Mouse (Mus musculus) ES-E14 (cell line): ENCODE results near the gene Fyn. TPM values are rescaled to one million over a fixed set of nuclear protein-coding genes. Genes with fewer than 3 reads are reported as not detected.

Experiments used
- DNase-seq: peaks from one replicate; pipeline ENCODE4 v3.0.0-alpha.2; 2013; ENCODE audit warnings: low read depth, low spot score
- H3K27ac ChIP-seq: 2 replicates; pipeline ENCODE4 v1.5.1; 2012; ENCODE audit warnings: low read depth, mild to moderate bottlenecking, low read length, moderate library complexity, mixed read lengths; ENCODE audit not compliant: poor library complexity, insufficient read depth, severe bottlenecking
- H3K36me3 ChIP-seq: 2 replicates; pipeline ENCODE4 v1.6.1; 2012; ENCODE audit warnings: mild to moderate bottlenecking, low read length, moderate library complexity, mixed read lengths; ENCODE audit not compliant: control insufficient read depth, poor library complexity, insufficient read depth, severe bottlenecking
- H3K4me1 ChIP-seq, 2 experiments: fragments of 150-350 bp in 1 of 2; sonication (generic) in 1 of 2; 2 replicates each; pipeline ENCODE4 v1.6.1; 2012; ENCODE audit warnings: low read length in 2 of 2, mild to moderate bottlenecking in 1 of 2, mixed read lengths in 1 of 2; ENCODE audit not compliant: control insufficient read depth in 2 of 2, insufficient read depth in 2 of 2, poor library complexity in 1 of 2
- H3K4me3 ChIP-seq, 2 experiments: fragments of 150-350 bp in 1 of 2; sonication (generic) in 1 of 2; 2 replicates each; pipeline ENCODE4 v1.5.1; 2012; ENCODE audit warnings: low read length in 2 of 2, low read depth in 1 of 2, mild to moderate bottlenecking in 1 of 2, mixed read lengths in 1 of 2; ENCODE audit not compliant: insufficient read depth in 1 of 2, poor library complexity in 1 of 2, severe bottlenecking in 1 of 2
- H3K9ac ChIP-seq: 2 replicates; pipeline ENCODE4 v1.6.1; 2012; ENCODE audit warnings: low read depth, mild to moderate bottlenecking, low read length, mixed read lengths; ENCODE audit not compliant: poor library complexity, insufficient read depth, severe bottlenecking
- H3K9me3 ChIP-seq: fragments of 150-350 bp; sonication (generic); 2 replicates; pipeline ENCODE4 v1.6.1; 2012; ENCODE audit warnings: low read depth, mild to moderate bottlenecking, low read length; ENCODE audit not compliant: control insufficient read depth, insufficient read depth
- CHD2 ChIP-seq: IDR thresholded peaks from 2 replicates; pipeline ENCODE4 v1.6.1; 2014; ENCODE audit warnings: mild to moderate bottlenecking, low read depth, low read length, inconsistent platforms
- HCFC1 ChIP-seq: IDR thresholded peaks from 2 replicates; pipeline ENCODE4 v1.6.1; 2012; ENCODE audit warnings: low read length, inconsistent platforms, borderline replicate concordance; ENCODE audit not compliant: insufficient read depth
- MAFK ChIP-seq: IDR thresholded peaks from 2 replicates; pipeline ENCODE4 v1.6.1; 2014; ENCODE audit warnings: mild to moderate bottlenecking, low read depth, low read length, inconsistent platforms; ENCODE audit not compliant: insufficient read depth
- ZC3H11A ChIP-seq: IDR thresholded peaks from 2 replicates; pipeline ENCODE4 v1.6.1; 2012; ENCODE audit warnings: low read depth, mild to moderate bottlenecking, inconsistent platforms, low read length, borderline replicate concordance
- ZNF384 ChIP-seq: IDR thresholded peaks from 2 replicates; pipeline ENCODE4 v1.6.1; 2012; ENCODE audit warnings: low read depth, low read length, inconsistent platforms
- in situ Hi-C, 2 experiments: fragments of 600-800 bp; cut with MboI; formaldehyde crosslinking; loops; one replicate each; pipeline ENCODE4 v1.15.1; 2025; ENCODE audit warnings: low sequenced_read_pairs in 2 of 2, inconsistent platforms in 1 of 2; ENCODE audit not compliant: unreplicated experiment in 2 of 2
- total RNA-seq: library from RNA; depleted of rRNA; stranded (reverse); fragments of 300-350 nt; gene quantifications from 2 replicates; pipeline ENCODE4 v1.2.3, GENCODE M21; 2012

Gene Fyn
- total RNA-seq, 1 experiment, result 14.6 TPM

DNA sequence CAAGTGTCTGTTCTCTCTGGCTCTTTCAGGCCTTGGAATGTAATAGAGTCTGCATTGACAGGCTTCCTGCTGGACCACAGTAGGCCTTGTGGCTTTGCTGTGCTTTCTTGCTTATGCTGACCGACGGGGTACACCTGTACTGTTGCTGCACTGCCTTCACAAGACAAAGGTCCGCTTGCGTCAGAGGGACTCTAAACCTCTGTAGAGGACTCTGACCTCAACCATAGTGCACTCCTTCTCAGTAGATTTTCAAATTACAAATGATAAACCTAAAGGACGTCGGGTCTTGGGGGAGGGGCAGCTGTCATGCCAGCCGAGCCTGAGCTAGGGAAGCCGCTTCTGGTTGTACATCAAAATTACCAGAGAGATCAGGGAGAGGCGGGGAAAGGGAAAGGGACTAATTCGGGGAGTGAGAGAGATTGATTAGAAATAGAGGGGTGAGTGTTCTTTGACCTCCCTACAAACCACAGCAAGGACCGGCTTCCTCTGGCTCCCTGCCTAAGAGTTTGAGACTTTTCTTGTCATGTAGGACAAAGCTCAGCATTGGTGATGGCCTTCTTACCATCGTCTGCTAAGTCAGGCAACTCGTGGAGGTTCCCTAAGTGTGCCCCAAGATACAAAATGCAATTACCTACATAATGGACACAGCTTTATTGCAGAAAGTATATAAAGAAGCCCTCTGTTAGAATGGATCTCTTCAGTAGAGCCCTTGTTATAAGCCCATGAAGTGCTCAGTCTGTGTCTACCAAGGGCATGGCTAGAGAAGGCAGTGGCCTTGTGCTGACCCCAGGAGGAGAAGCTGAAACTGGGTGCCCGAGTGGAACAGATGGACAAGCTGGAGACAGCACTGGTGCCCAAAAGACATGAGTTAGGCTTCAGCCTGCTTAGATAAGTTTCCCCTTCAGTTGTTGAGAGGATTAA, 64.3 kb downstream of the Fyn start:
- no peak overlapping the region for H3K4me3 ChIP-seq
- DNase-seq, result no peak
- H3K36me3 ChIP-seq, result no peaks in the 10 kb centered on the region
- in situ Hi-C loops, result no loop called here
- H3K27ac ChIP-seq, result no peak overlapping the region
- TF ChIP-seq CHD2, result no peak
- TF ChIP-seq MAFK, result no peak
- TF ChIP-seq ZNF384, result no peak
- no peak for TF ChIP-seq HCFC1
- TF ChIP-seq ZC3H11A, result no peak
- no peak overlapping the region for H3K9ac ChIP-seq
- H3K9me3 ChIP-seq, result no peaks in the 10 kb centered on the region
- H3K4me1 ChIP-seq, result no peaks in the 10 kb centered on the region

DNA sequence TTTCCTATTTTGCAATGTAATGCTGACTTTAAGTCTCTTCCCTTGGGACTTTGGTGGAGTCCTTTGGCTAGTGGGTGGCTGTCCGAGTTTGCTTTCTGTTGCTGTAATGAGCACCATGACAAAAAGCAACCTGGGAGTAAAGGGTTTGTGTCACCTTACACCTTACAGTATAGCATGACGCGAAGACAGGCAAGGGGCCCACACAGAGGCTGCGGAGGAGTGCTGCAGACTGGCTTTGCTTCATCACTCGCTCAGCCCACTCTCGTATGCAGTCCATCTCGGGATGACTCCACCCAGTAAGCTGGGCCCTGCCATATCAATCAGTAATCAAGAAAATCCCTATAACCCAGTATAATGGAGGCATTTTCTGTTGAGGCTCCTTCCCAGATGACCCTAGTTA, 65.2 kb downstream of the Fyn start:
- in situ Hi-C loops, result no loop called here

DNA sequence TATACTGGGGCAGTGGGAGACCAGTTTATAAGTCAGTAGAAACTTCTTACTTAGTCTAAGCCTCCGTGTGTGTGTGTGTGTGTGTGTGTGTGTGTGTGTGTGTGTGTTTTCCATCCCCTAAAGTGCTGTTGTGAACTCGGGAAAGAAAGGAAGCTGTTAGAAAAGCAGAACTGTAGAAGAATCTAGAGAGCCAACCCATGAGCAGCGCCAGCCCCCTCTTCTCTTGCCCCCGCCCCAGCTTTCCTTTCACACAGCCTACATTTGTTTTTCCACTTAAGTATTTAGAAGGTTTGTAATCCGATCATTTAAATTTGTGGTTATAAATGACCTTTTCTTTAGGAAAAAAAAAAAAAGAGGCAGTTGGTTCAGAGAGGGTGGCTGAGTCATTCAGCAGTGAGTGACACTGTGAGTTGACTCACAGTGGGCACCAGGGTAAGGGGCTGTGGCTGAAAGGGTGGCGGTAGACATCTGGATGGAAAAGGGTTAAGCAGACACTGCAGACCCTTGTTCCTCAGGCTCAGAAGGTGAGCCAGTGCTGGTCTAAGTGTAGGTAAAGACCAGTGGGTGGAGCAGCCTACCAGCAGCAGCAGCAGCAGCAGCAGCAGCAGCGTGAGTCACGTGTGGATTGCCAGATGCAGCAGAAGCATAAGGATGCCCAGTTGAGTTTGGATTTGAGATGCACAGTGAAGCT, 66.2 kb downstream of the Fyn start:
- TF ChIP-seq MAFK, result no peak
- TF ChIP-seq HCFC1, result no peak
- no peak for TF ChIP-seq ZNF384
- TF ChIP-seq CHD2, result no peak
- no peak for TF ChIP-seq ZC3H11A
- Histone ChIP-seq H3K9me3 (no peaks in the 10 kb centered on the region), H3K4me1 (peaks cover 0 to 1% of the 10 kb centered on the region in 2 experiments; a peak in 1 of 4 replicates), H3K36me3 (no peaks in the 10 kb centered on the region), H3K27ac (no peak overlapping the region), H3K9ac (no peak overlapping the region), H3K4me3 (no peak overlapping the region)
- in situ Hi-C loops, result no loop called here
- DNase-seq, result no peak

More for the DNA sequence above, 65.2 kb downstream of the Fyn start:
- Histone ChIP-seq H3K9me3 (no peaks in the 10 kb centered on the region), H3K9ac (no peak overlapping the region), H3K4me3 (no peak overlapping the region), H3K36me3 (no peaks in the 10 kb centered on the region), H3K27ac (no peak overlapping the region), H3K4me1 (no peaks in the 10 kb centered on the region)
- no peak for DNase-seq
- TF ChIP-seq MAFK (no peak), ZC3H11A (no peak), ZNF384 (no peak), HCFC1 (no peak), CHD2 (no peak)

DNA sequence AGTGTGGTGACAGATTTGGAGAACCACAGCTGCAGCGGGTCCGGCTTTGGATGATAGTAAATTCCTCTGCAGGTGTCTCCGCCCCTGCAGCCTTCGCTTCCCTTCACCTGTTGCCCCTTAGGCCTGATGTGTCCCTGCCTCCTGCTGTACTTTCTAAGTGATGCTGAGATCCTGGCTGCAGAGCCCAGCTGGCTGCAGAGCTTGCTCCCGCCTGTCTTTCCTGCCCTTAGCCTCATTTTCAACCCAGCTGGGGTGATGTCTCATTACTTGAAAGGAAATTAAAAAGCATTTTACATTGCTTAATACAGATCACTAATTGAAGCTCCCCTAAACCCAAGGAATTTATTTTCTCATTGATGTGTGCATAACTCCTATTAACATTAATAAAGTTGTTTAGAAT, 70.2 kb downstream of the Fyn start:
- H3K36me3 ChIP-seq, result no peaks in the 10 kb centered on the region
- in situ Hi-C loops, result no loop called here
- H3K9me3 ChIP-seq, result no peaks in the 10 kb centered on the region
- no peak overlapping the region for H3K4me3 ChIP-seq
- H3K4me1 ChIP-seq, result peaks cover 0 to 1% of the 10 kb centered on the region in 2 experiments; a peak in 1 of 4 replicates
- no peak overlapping the region for H3K9ac ChIP-seq
- no peak for DNase-seq
- no peak for TF ChIP-seq CHD2
- TF ChIP-seq MAFK, result no peak
- TF ChIP-seq HCFC1, result no peak
- no peak for TF ChIP-seq ZC3H11A
- no peak for TF ChIP-seq ZNF384
- no peak overlapping the region for H3K27ac ChIP-seq
